Mouse (Mus musculus) forebrain, embryonic 15.5 days (tissue): ENCODE results near the gene Pinlyp. TPM values are rescaled to one million over a fixed set of nuclear protein-coding genes. Genes with fewer than 3 reads are reported as not detected.

Experiments used
- ATAC-seq: fragments of 200-750 bp; cut with Nextera tagmentation; replicated peaks from 2 replicates; pipeline ENCODE4 v1.8.0; 2017; ENCODE audit warnings: mild to moderate bottlenecking, moderate TSS enrichment, moderate library complexity
- H3K27ac ChIP-seq: fragments of 300-500 bp; sonication (generic); replicated peaks from 2 replicates; pipeline ENCODE4 v1.5.1; 2015; ENCODE audit warnings: mild to moderate bottlenecking, inconsistent platforms
- H3K27me3 ChIP-seq: fragments of 300-500 bp; sonication (generic); 2 replicates; pipeline ENCODE4 v1.6.1; 2015; ENCODE audit warnings: inconsistent platforms
- H3K36me3 ChIP-seq: fragments of 300-500 bp; sonication (generic); 2 replicates; pipeline ENCODE4 v1.6.1; 2015; ENCODE audit warnings: mild to moderate bottlenecking, inconsistent platforms
- H3K4me1 ChIP-seq: fragments of 300-500 bp; sonication (generic); 2 replicates; pipeline ENCODE4 v1.6.1; 2015; ENCODE audit warnings: inconsistent platforms
- H3K4me2 ChIP-seq: fragments of 300-500 bp; sonication (generic); replicated peaks from 2 replicates; pipeline ENCODE4 v1.6.1; 2015; ENCODE audit warnings: mild to moderate bottlenecking, inconsistent platforms
- H3K4me3 ChIP-seq: fragments of 300-500 bp; sonication (generic); 2 replicates; pipeline ENCODE4 v1.5.1; 2015; ENCODE audit warnings: mild to moderate bottlenecking, inconsistent platforms
- H3K9ac ChIP-seq: fragments of 300-500 bp; sonication (generic); replicated peaks from 2 replicates; pipeline ENCODE4 v1.6.1; 2015; ENCODE audit warnings: mild to moderate bottlenecking, inconsistent platforms
- H3K9me3 ChIP-seq: fragments of 300-500 bp; sonication (generic); 2 replicates; pipeline ENCODE4 v1.6.1; 2016; ENCODE audit warnings: inconsistent platforms
- WGBS: fragments of 180-500 bp; shearing (Covaris S2); methylation state at CpG from one replicate; pipeline ENCODE4 v1.1.7; 2015; ENCODE audit warnings: mixed read lengths; 5-methylcytosine and 5-hydroxymethylcytosine counted together
- polyA plus RNA-seq: library from polyadenylated mRNA; unstranded; fragments of >200 nt; fragmentation: Nextera tagmentation; extraction: Ambion mirVana; gene quantifications from 2 replicates; pipeline ENCODE4 v1.2.1, GENCODE M21; 2015

Pinlyp gene
- 0.52 TPM in 1 of 2 replicates, not detected in the other for polyA plus RNA-seq

- Histone ChIP-seq H3K27me3 (no peaks in the 10 kb centered on the region), H3K9me3 (no peaks in the 10 kb centered on the region), H3K4me1 (peaks cover 15% of the 10 kb centered on the region), H3K9ac (peak within 1 kb of the TSS; percentile 88), H3K4me3 (peak within 1 kb of the TSS; percentile 93), H3K4me2 (peak within 1 kb of the TSS; percentile 53), H3K36me3 (peaks cover 9% of the 10 kb centered on the region), H3K27ac (peak within 1 kb of the TSS; percentile 66)
- ATAC-seq: peak; percentile 15; the same call in 1 of the 2 replicates
- 37% methylated on average over 13 of the region's 13 CpGs for WGBS
Measured at GRCm38 (mm10) chr7:24546068-24546614, at the start of gene Pinlyp, which contains the start of gene Xrcc1. Pinlyp (minus strand) TSS chr7:24546118. Xrcc1 (plus strand) TSS chr7:24546289.

- Histone ChIP-seq H3K27me3 (no peaks in the 10 kb centered on the region), H3K36me3 (no peaks in the 10 kb centered on the region), H3K4me1 (peaks cover 20% of the 10 kb centered on the region), H3K9ac (no peak overlapping the region), H3K4me3 (no peak overlapping the region), H3K4me2 (no peak overlapping the region), H3K9me3 (no peaks in the 10 kb centered on the region), H3K27ac (no peak overlapping the region)
- ATAC-seq: no peak
- 83% methylated on average over 2 of the region's 2 CpGs for WGBS
Measured at GRCm38 (mm10) chr7:24595464-24595863, 49.5 kb upstream of the Pinlyp start.

- Histone ChIP-seq H3K27me3 (no peaks in the 10 kb centered on the region), H3K4me1 (peaks cover 20% of the 10 kb centered on the region), H3K4me2 (peak overlapping the region; percentile 84), H3K9ac (peak overlapping the region; percentile 69), H3K9me3 (no peaks in the 10 kb centered on the region), H3K4me3 (peak overlapping the region; percentile 64), H3K27ac (no peak overlapping the region), H3K36me3 (no peaks in the 10 kb centered on the region)
- 0 out of 2 replicates have a peak, but pooled peaks have one; percentile 17 for ATAC-seq
- WGBS: 3% methylated on average over 13 of the region's 13 CpGs
Measured at GRCm38 (mm10) chr7:24594309-24594803, 48.4 kb upstream of the Pinlyp start.

- Histone ChIP-seq H3K9ac (peak overlapping the region; percentile 69), H3K4me2 (peak overlapping the region; percentile 84), H3K27ac (no peak overlapping the region), H3K4me3 (peak overlapping the region; percentile 64), H3K9me3 (no peaks in the 10 kb centered on the region), H3K27me3 (no peaks in the 10 kb centered on the region), H3K4me1 (peaks cover 20% of the 10 kb centered on the region), H3K36me3 (no peaks in the 10 kb centered on the region)
- 2% methylated on average over 39 of the region's 39 CpGs for WGBS
- peak; percentile 93 for ATAC-seq
Measured at GRCm38 (mm10) chr7:24593621-24594308, 47.8 kb upstream of the Pinlyp start.

- Histone ChIP-seq H3K9ac (no peak overlapping the region), H3K4me2 (no peak overlapping the region), H3K27me3 (no peaks in the 10 kb centered on the region), H3K36me3 (no peaks in the 10 kb centered on the region), H3K4me3 (no peak overlapping the region), H3K9me3 (no peaks in the 10 kb centered on the region), H3K4me1 (peaks cover 21% of the 10 kb centered on the region), H3K27ac (no peak overlapping the region)
- WGBS: 69% methylated on average over 6 of the region's 6 CpGs
- no peak for ATAC-seq
Measured at GRCm38 (mm10) chr7:24592781-24593180, 46.9 kb upstream of the Pinlyp start.

- H3K9me3 ChIP-seq: no peaks in the 10 kb centered on the region
- no peak overlapping the region for H3K4me2 ChIP-seq
- ATAC-seq: no peak
- no peaks in the 10 kb centered on the region for H3K36me3 ChIP-seq
- 56% methylated on average over 4 of the region's 4 CpGs for WGBS
- H3K27ac ChIP-seq: no peak overlapping the region
- H3K9ac ChIP-seq: no peak overlapping the region
- H3K27me3 ChIP-seq: no peaks in the 10 kb centered on the region
- peaks cover 24% of the 10 kb centered on the region for H3K4me1 ChIP-seq
- H3K4me3 ChIP-seq: no peak overlapping the region
Measured at GRCm38 (mm10) chr7:24592163-24592562, 46.2 kb upstream of the Pinlyp start.

GRCm38 (mm10) chr7:24591735-24592134, 45.8 kb upstream of the Pinlyp start:
- Histone ChIP-seq H3K4me2 (no peak overlapping the region), H3K4me1 (peaks cover 28% of the 10 kb centered on the region), H3K27ac (no peak overlapping the region), H3K9me3 (no peaks in the 10 kb centered on the region), H3K9ac (no peak overlapping the region), H3K4me3 (no peak overlapping the region), H3K27me3 (peaks cover under 1% of the 10 kb centered on the region), H3K36me3 (no peaks in the 10 kb centered on the region)
- WGBS: 82% methylated on average over 5 of the region's 5 CpGs
- ATAC-seq: no peak

GRCm38 (mm10) chr7:24588336-24588735, 42.4 kb upstream of the Pinlyp start:
- 87% methylated on average over 13 of the region's 13 CpGs for WGBS
- no peak overlapping the region for H3K27ac ChIP-seq
- H3K36me3 ChIP-seq: no peaks in the 10 kb centered on the region
- peaks cover 20% of the 10 kb centered on the region for H3K27me3 ChIP-seq
- H3K4me3 ChIP-seq: no peak overlapping the region
- no peaks in the 10 kb centered on the region for H3K9me3 ChIP-seq
- no peak for ATAC-seq
- H3K9ac ChIP-seq: no peak overlapping the region
- H3K4me2 ChIP-seq: no peak overlapping the region
- H3K4me1 ChIP-seq: peaks cover 17% of the 10 kb centered on the region

- WGBS: 5% methylated on average over 30 of the region's 30 CpGs
- peaks cover 20% of the 10 kb centered on the region for H3K27me3 ChIP-seq
- H3K9me3 ChIP-seq: no peaks in the 10 kb centered on the region
- peaks cover 10% of the 10 kb centered on the region; the same call in 1 of the 2 replicates for H3K4me1 ChIP-seq
- H3K36me3 ChIP-seq: no peaks in the 10 kb centered on the region
- ATAC-seq: peak; percentile 82
- peak within 1 kb of the TSS; percentile 58 for H3K4me3 ChIP-seq
- H3K9ac ChIP-seq: peak within 1 kb of the TSS; percentile 83
- H3K4me2 ChIP-seq: peak within 1 kb of the TSS; percentile 66
- peak within 1 kb of the TSS; percentile 79 for H3K27ac ChIP-seq
Measured at GRCm38 (mm10) chr7:24587330-24588105, 41.6 kb upstream of the Pinlyp start, which contains the start of the genes Ethe1 and Zfp575. Ethe1 (plus strand) TSS chr7:24587543. Zfp575 (minus strand) TSS chr7:24587641.

- Histone ChIP-seq H3K4me2 (peak overlapping the region; percentile 66), H3K27me3 (peaks cover 20% of the 10 kb centered on the region), H3K4me1 (peaks cover 10% of the 10 kb centered on the region; the same call in 1 of the 2 replicates), H3K36me3 (no peaks in the 10 kb centered on the region), H3K9me3 (no peaks in the 10 kb centered on the region), H3K9ac (peak overlapping the region; percentile 83), H3K27ac (no peak overlapping the region), H3K4me3 (peak overlapping the region; percentile 58)
- ATAC-seq: peak; percentile 61
- 8% methylated on average over 8 of the region's 8 CpGs for WGBS
Measured at GRCm38 (mm10) chr7:24586828-24587227, 40.9 kb upstream of the Pinlyp start.

- H3K27ac ChIP-seq: no peak overlapping the region
- H3K4me1 ChIP-seq: peaks cover 10% of the 10 kb centered on the region; the same call in 1 of the 2 replicates
- H3K9ac ChIP-seq: no peak overlapping the region
- H3K27me3 ChIP-seq: peaks cover 20% of the 10 kb centered on the region
- no peaks in the 10 kb centered on the region for H3K36me3 ChIP-seq
- 36% methylated on average over 15 of the region's 16 CpGs for WGBS
- H3K9me3 ChIP-seq: no peaks in the 10 kb centered on the region
- no peak overlapping the region for H3K4me2 ChIP-seq
- H3K4me3 ChIP-seq: no peak overlapping the region
- ATAC-seq: no peak
Measured at GRCm38 (mm10) chr7:24585995-24586394, 40.1 kb upstream of the Pinlyp start.
